Mouse (Mus musculus): ENCODE data around the gene Gli2.

The Gli2 gene

DNA sequence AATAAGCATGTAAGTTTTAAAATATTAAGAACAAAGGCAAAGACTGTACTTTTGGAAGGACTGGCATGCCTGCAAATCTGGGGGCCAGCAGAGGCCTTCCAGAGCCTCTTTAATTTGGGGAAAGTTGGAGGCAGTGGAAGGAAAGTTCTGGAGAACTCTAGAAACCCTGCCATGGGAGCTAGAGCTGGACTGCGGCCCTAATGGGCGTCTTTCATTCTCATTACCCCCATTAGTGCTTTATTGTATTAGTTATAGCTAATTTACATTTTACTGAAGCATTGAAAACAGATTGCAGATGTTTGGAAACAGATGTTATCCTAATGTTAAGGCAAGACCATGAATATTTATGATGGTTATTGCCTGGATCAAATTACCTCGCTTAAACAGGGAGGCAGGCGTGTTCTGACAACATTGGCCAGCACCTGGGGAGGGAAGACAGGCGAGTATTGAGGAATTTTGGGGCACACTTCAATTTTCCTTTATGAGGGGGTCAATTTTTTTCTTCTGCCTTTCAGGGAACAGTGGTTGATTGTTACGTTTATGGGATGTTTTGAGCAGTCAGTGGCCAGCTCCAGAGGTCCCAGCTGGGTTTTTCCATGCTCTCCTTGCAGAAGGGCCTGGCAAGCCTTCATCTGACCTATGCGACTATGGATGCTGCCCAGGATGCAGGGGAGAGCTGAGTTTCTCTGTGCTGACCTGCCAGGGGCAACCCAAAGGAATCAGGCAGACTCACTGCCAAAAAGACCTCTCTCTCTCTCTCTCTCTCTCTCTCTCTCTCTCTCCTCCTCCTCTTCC is 253.9 kb downstream of the Gli2 start:
- DNase-seq (ENCODE audit: low spot score in 2 of 2), result no peak

DNA sequence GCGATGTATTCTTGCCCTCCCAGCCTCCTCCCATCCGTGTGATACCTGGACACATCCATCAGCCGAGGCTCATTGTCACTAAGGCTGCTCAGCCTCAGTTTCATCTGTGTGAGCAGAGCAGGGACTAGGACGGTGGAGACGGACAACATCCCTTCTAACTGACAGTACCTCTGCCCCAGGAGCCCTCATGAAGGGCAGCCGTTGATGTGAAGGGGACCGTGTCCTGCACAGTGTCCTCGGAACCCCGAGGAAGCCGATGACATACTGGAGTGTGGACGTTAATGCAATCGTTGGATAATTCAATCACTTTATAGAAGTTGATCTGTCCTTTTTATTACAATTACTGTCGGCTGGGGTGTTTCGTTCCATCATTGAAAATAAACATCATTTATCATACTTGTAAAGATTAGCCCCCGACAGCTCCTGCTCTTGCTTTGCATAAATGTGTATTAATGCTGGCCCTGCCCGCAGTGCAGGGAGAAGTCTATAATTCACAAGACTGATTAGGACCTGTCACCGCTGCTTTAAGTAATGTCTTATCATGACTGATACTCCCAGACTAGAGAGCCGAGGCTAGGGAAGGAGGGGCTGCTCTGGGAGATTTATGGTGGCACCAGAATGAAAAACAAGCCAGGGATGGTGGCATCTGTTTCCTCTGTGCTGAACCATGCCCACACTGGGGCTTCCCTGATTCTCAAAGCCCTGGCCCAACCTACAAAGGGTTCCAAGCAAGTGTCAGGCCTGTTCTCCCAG is 257.8 kb downstream of the Gli2 start:
- no peak for DNase-seq (ENCODE audit: low spot score in 2 of 2)

DNA sequence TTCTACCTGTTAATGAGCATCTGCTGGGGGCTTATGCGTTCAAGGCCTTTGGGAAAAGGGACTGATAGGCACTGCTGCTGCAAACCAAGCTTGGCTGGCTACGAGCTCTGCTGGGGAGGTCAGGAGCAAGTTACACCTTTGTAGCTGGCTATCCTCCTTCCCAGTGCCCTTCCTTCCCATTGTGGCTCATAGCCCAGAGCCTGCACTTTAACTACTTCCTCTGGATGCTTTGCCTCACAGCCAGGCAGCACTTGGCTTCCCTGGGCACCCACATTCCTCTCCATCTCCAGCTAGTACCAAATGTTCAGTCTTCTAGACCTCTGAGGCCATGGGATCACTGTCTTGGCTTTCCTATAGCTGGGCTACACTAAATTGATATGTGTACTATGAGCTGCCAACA is 263.5 kb downstream of the Gli2 start:
- no peak for DNase-seq (ENCODE audit: low spot score in 2 of 2)

DNA sequence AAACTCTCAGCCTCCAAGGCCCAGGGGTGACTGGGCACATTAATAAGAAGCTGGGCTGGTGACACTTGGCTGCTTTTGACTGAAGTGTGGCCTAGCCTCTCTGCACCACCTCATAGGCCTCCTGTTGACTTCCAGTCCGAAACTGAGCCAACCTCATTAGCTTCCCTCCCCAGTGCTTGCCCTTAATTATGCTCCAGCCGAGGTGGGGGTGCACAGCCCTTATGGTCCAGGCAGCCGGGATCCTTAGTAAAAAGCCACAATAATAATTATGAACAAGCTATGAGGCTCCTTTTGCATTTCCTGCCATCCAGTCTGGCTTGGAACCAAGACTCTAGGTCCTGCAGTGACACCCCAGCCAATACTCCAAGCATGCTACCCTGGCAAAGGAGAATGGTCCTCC is 264.0 kb downstream of the Gli2 start:
- DNase-seq (ENCODE audit: low spot score in 2 of 2), result no peak

DNA sequence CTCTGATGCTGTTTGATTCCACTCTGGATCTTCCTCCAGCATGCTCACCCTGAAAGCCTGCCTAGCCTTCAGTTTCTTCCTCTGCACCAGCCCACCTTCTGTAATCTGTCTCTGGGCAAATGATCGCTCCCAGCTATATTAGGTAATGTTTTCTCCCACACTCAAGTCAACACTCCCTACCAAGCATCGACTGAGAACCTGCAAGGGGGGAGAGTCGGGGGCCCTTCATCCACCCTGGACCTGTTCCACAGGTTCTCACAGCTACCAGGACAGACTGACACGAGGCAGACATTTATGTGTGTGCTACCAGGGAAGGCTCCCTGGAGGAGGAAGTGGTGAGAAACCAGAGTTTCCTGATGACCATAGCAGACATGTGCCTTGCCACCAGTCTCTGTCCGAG is 264.6 kb downstream of the Gli2 start:
- no peak for DNase-seq (ENCODE audit: low spot score in 2 of 2)

DNA sequence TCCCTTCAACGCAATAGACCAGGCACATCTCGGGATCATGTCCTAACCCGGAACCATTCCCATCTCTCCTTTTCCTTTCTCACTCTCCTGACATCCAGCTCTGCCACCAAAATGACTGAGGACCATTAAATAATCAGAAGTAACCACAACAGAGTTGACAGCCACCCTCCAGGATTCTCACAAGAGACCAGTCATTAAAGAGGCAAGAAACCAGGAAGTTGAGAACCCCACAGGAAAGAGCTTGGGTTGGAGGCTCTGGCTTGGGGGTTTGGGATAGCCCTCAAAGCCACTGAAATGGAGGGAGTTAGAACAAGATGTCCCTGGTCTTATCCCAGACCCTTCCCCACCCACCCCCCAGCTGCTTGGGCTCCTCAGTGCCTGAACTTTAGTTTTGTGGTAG is 265.9 kb downstream of the Gli2 start:
- no peak for DNase-seq (ENCODE audit: low spot score in 2 of 2)

Data from frontal cortex, postnatal 10 days (tissue).